Mouse (Mus musculus) megakaryocyte-erythroid progenitor cell, adult 5-6 weeks (primary cell): ENCODE measurements around the gene Armc3. TPM values are rescaled to one million over a fixed set of nuclear protein-coding genes. Genes with fewer than 3 reads are reported as not detected.
"Not testable (repeated sequence)": the region's sequence is repeated elsewhere in the genome, so short reads cannot be mapped to it uniquely, and the experiment has no call there.

Source experiments
- ATAC-seq: replicated peaks from 2 replicates; pipeline ENCODE4 v1.8.0; 2016; ENCODE audit warnings: mild to moderate bottlenecking, inconsistent platforms; ENCODE audit not compliant: severe bottlenecking, poor library complexity, low FRiP score, low TSS enrichment
- total RNA-seq, 2 experiments: library from RNA; stranded (forward) in 1 of 2; stranded (reverse) in 1 of 2; fragments of 200-1000, 215-1000 nt in 1 of 2; fragments of >200 nt in 1 of 2; fragmentation: Nextera tagmentation in 1 of 2; gene quantifications; 2 replicates each; pipeline ENCODE4 v1.2.3; 2014 to 2017

Gene Armc3
- total RNA-seq, 2 experiments from 2014 or later, result 0.20 TPM; not detected in 1

GRCm38 (mm10) chr2:19267396-19267795, 68.3 kb downstream of the Armc3 start:
- no peak for ATAC-seq

DNA sequence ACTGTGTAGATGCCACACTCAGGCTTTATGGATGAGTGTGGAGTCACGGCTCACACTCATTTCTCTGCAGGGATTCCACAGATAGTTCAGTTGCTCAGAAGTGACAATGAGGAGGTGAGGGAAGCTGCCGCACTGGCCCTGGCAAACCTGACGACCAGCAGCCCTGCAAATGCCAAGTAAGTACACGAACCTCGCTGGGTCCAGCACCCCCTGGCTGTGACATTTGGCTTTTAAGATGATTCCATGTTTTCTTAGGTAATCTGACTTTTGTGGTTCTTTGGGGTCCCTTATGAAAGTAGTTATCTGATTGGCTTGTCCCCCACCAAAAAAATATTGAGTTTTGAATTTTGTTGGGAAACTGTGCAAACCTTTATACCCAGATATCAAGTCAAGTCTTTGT, 70.9 kb downstream of the Armc3 start:
- 0 out of 2 replicates have a peak, but pooled peaks have one; percentile 22 for ATAC-seq

- ATAC-seq, result no peak
Observed at GRCm38 (mm10) chr2:19270709-19271120, 71.6 kb downstream of the Armc3 start.

GRCm38 (mm10) chr2:19274583-19274982, 75.5 kb downstream of the Armc3 start:
- ATAC-seq, result no peak

DNA sequence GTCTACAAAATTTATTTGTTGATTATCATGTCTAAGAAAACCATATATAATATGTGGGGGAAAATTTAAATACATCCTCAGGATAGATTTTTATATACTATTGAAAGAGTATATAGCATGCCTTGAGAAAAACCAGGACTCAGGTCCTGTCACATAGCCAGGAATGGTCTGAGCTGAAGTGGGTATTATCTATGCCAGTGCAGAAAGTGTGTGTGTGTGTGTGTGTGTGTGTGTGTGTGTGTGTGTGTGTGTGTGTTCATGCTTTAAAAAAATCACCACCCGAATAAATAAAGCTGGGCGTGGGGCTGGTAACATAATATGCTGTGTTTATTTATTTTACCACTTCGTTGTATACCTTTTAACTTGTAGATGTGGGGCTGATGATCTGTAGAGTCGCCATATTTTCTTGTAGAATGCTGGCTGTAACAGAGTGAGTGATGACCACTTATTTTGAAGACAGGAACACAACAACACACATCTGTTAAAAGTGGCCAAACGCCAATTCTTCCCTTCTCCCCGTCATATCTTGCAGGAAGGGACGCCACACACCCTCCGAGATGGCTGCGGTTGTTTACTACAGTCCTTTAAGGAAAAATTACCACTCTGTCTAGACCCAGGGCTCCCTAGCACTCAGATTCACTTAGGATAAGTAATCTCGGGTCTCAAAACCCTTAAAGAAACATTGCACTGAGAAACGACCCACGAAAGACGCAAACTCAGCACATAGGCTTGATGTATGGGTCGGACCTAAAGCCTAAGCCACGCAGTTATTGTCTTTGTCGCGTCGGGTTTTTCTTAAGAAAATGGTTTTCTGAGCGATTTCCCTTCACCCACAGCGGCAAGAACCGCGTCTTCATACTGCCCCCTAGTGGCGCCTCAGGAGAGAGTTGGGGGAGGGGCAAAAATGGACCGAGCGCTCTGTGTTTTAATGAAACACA, 76.8 kb downstream of the Armc3 start:
- peak; percentile 83 for ATAC-seq

DNA sequence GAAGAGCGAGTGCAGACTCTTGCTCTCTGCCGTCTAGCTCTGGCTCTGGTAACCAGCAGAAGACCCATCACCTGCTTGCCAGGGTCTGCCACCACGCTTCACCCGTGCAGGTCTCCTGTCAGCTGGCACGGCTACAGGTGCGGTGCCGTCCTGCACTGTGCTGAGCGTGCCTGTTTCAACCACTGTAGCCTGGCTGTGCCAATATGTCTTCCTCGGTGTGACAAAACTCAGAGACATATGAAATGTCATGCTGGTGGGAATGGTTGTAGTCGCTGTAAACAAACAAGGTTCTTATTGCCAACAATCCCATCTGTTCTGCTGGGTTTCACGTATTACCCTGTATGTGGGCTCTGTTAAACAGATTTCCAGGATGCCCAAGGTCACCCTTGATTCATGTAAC, 81.2 kb downstream of the Armc3 start:
- no peak for ATAC-seq

DNA sequence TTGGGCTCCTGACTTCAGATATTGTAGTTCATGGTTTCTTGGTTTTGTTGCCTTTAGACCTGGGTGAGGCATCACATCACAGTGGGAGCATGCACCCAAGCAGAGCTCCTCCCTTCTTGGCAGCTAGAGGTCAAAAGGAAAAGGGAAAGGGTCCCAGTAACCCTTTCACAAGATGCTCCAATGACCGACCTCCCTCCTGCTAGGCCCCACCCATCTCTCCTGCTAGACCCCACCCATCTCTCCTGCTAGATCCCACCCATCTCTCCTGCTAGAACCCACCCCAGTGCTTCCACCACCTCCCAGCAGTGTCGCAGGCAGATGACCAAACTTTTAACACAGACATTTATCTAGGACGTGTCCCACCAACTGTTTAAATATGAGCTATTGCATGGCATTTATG, 93.3 kb downstream of the Armc3 start:
- ATAC-seq, result no peak

- 0 out of 2 replicates have a peak, but pooled peaks have one; percentile 37 for ATAC-seq
Observed at GRCm38 (mm10) chr2:19300345-19301089, 101.4 kb downstream of the Armc3 start.

DNA sequence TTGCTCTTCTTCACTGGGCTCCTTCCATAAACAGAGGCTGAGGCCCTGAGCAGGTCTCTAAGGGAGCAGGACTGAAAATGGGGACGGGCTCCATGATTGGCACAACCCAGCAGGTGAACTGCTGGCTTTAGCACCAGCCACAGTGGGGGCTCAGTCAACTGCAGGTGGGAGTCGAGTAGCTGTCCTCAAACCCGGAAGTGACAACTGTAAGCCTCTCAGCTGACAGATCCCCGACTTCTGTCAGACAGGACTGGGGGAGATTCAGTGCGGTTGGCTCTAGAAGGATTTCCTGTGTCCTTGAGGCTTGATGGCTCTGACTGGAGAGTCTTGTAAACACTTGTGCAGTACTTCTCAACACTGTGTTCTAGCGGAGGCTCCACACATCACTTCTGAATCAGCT, 102.1 kb downstream of the Armc3 start:
- peak; percentile 70 for ATAC-seq

- not testable (repeated sequence) for ATAC-seq
Observed at GRCm38 (mm10) chr2:19303087-19303486, 104.0 kb downstream of the Armc3 start.

DNA sequence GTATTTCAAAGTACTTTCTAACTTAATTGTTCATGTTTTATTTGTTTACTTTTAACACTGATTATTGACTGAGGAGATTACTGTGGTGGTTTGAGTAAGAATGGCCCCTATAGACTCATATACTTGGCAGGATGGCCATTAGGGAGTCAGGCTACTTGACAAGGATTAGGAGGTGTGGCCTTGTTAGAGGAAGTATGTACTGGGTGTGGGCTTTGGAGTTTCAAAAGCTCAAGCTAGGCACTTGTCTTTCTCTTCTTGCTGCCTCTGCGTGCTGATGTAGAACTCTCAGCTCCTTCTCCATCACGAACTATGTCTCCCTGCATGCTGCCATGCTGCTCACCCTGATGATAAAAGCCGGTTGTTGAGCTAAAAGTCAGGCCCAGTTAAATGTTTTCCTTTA, 111.4 kb downstream of the Armc3 start:
- no peak for ATAC-seq

- ATAC-seq, result no peak
Observed at GRCm38 (mm10) chr2:19316056-19316455, 117.0 kb downstream of the Armc3 start.

DNA sequence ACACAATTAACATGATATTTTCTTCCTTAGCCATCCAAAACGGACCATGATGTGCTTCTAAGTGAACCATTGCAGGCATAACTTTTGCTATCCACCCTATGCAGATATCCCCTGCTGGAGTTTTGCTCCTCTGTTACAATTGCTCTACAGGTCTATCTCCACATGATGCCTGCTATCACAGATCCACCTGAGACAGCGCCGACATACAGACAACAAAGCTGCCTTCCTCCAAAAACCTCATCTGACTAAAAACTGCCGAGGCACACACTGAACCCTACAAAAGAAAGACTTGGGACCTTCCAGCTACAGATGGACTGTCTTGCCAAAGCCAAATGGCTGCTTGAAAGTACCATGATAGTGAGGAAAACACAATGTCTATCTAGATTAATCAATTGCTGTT, 117.6 kb downstream of the Armc3 start:
- ATAC-seq, result no peak

DNA sequence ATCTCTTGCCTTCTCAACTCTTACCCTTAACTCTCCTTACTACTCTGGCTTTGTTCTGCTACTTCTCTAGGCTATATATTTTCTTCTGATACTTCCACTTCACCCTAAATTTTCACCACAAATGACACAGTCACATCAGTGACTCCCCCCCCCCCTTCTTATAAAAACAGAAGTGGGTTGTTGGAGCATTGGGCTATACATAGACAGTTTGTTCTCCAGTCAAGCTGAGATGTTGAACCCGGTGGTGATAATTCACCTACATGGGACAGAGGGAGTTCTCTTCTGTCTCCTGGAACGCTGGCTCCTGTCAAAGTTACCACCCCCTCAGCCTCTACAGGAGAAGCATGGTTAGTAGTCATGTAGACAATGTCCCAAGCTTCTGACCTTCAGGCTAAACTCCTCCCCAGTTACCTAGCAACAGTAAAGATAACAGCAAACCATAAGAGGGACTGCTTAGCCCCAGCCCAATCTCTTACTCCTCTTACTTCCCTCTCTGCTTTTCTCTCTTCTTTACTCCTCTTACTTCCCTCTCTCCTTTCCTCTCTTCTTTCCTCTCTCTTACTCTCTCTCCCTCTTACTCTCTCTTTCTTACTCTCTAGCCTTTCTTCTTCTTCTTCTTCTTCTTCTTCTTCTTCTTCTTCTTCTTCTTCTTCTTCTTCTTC, 118.2 kb downstream of the Armc3 start:
- not testable (repeated sequence) for ATAC-seq

DNA sequence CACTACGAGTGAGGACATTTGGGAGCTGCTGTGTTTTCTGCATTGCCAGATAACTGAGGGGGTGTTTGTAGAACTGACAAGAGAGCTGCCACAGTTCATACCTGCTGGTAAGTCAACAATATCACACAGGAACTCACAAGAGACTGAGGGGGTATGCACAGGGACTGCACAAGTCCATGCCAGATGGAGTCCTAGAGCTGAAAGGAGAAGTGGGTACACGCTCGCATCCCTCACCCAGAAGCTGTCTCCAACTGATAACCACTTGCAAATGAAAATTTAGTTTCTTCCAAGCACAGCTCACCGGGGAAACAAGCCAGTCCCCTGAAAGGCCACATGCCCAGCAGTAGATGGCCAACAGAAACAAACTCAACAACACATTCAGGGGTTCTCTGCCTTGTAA, 119.4 kb downstream of the Armc3 start:
- peak; percentile 71 for ATAC-seq

DNA sequence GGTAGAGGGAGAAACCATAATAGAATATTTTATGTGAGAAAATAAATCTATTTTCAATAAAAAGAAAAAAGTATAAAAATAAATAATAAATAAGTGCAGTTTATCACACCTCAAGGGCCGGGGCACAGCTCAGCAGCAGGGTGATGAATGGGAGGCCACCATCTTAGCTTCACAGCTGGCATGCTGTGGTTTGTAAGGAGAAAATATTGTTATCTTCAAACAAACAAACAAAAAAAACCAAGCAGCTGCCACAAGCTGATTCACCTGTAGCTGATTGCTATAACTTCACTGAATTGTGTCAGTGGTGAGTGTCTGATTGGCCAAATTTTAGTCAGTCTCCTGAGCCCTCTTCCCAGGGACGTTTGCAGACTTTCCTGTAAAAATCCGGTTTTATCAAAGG, 120.2 kb downstream of the Armc3 start:
- ATAC-seq, result peak; percentile 49; the same call in 1 of the 2 replicates

DNA sequence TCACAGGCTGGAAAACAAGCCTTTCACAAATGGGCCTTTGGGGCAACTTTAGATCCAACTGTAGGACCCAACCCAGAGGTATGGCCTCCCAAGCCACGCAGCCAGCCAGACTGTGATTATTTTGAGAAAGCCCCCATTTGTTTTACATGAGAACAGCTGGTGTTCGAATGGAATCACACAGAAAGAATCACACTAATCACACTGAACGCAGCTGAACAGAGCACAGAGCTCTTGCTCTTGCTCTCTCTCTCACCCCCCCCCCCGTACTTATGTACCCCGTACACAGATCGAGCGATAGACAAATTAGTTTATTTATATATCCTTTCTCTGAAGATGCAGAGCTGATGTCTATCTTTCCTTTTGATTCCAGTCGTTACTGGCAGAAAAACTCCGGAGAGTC, 123.3 kb downstream of the Armc3 start:
- no peak for ATAC-seq

DNA sequence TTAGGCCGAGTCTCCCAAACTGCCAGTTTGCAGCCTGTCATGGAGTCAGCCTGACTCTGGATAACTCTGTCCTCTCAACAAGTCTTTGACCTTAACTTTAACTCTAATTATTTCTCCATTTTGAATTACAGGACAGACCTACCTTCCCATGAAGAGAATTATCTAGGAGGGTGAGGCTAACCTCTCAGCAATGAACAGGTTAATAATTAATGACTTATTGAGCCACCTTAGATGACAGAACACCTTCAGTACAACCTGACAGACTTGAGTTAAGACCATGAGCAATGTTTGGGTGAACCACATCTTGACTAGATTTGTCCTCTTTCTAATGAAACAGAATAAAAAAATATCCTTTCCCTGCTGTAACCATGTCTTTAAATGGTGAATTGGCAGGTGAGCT, 127.3 kb downstream of the Armc3 start:
- no peak for ATAC-seq

DNA sequence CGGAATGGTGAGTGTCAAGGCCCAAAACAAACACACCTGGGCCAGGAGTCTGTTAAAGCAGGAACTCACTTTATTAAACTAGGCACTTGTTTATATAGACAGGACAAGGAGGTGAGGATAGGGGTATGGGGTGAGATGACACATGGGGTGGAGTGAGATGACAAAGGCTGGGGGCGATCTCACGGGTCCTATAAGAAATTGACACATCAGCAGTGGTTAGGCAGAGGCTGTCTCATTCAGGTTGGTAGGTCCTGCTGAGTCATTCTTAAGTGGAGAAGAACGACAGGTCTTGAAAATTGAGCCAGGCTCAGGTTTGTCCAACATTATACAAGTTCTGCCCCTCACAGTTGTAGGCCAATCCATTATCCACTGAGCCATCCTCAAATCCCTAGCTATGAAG, 128.7 kb downstream of the Armc3 start:
- ATAC-seq, result no peak
